Mouse (Mus musculus): ENCODE results near the gene Lingo2. TPM values are rescaled to one million over a fixed set of nuclear protein-coding genes. Genes with fewer than 3 reads are reported as not detected.

Gene Lingo2
- polyA plus RNA-seq, 1 experiment from 2014 or later: 0.45 TPM

DNA sequence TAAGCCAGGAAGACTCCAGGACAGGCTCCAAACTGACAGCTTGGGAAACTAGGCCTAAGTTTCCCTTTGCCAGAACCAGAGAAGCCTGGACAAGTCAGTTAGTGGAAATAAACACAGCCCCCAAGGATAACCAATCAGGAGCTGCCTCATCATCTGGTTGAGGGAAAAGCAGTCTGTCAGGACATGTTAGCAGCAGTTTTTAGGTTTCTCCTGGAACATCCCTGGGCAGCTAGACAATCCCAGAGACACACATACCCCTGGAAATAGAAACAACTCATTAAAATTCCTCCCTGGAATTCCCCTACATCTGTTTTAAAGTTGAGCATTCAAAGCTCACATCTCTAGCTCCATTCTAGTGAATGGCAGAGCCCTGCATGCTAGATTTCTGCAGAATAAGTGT, 76.8 kb downstream of the Lingo2 start:
- Histone ChIP-seq H3K4me3 (ENCODE audit: low read length) (no peak overlapping the region), H3K27me3 (ENCODE audit: control insufficient read depth, insufficient read depth, low read length) (no peaks in the 10 kb centered on the region), H3K27ac (ENCODE audit: low read length) (no peak overlapping the region), H3K4me1 (ENCODE audit: control insufficient read depth, insufficient read depth, low read length) (no peaks in the 10 kb centered on the region), H3K9me3 (replicated peaks; ENCODE audit: control insufficient read depth, low read length) (no peaks in the 10 kb centered on the region), H3K9ac (ENCODE audit: low read length) (no peak overlapping the region), H3K36me3 (ENCODE audit: control insufficient read depth, insufficient read depth) (no peaks in the 10 kb centered on the region), H3K4me2 (ENCODE audit: low read depth, low read length) (no peak overlapping the region)
- no peak for ATAC-seq (replicated peaks; ENCODE audit: extremely low read depth, insufficient read depth, low FRiP score)

DNA sequence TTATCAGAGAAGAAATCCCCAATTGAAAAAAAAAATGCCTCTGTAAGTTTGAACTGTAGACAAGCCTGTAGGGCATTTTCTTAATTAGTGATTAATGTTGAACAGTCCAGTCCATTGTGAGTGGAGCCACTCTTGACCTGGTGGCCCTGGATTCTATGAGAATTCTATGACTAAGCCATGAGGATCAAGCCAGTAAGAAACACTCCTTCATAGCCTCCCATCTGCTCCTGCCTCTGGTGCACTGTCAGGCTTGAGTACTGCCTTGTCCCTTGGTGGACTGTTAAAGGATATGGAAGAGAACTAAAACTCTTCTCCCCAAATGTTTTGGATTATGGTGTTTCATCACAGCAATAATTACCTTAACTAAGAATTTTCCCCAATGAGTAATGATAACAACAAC, 126.6 kb downstream of the Lingo2 start:
- H3K9me3 ChIP-seq (replicated peaks; ENCODE audit: control insufficient read depth, low read length): no peaks in the 10 kb centered on the region
- H3K36me3 ChIP-seq (ENCODE audit: control insufficient read depth, insufficient read depth): no peaks in the 10 kb centered on the region
- no peak overlapping the region for H3K4me3 ChIP-seq (ENCODE audit: low read length)
- no peak overlapping the region for H3K27ac ChIP-seq (ENCODE audit: low read length)
- no peaks in the 10 kb centered on the region for H3K4me1 ChIP-seq (ENCODE audit: control insufficient read depth, insufficient read depth, low read length)
- no peak overlapping the region for H3K4me2 ChIP-seq (ENCODE audit: low read depth, low read length)
- H3K9ac ChIP-seq (ENCODE audit: low read length): no peak overlapping the region
- H3K27me3 ChIP-seq (ENCODE audit: control insufficient read depth, insufficient read depth, low read length): no peaks in the 10 kb centered on the region
- ATAC-seq (replicated peaks; ENCODE audit: extremely low read depth, insufficient read depth, low FRiP score): no peak

DNA sequence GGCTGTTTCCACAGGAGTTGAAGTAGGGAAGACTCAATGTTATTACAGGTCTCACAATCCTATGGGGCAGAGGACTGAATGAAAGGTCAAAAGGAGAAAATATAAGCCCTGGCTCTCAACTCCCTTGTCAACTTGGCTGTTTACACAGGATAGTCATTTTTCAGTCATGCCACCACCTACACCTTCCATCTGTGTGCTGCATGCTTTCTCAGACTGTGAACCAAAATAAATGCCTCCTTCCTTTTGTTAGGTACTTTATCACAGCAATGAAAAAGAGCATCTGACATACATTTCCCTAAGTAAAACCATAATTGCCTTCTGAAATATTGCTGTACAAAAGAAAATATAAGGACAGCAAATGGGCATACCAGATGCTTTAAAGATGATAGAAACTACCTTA, 129.6 kb downstream of the Lingo2 start:
- H3K27me3 ChIP-seq (ENCODE audit: control insufficient read depth, insufficient read depth, low read length): no peaks in the 10 kb centered on the region
- H3K4me2 ChIP-seq (ENCODE audit: low read depth, low read length): no peak overlapping the region
- no peaks in the 10 kb centered on the region for H3K9me3 ChIP-seq (replicated peaks; ENCODE audit: control insufficient read depth, low read length)
- H3K4me3 ChIP-seq (ENCODE audit: low read length): no peak overlapping the region
- H3K36me3 ChIP-seq (ENCODE audit: control insufficient read depth, insufficient read depth): no peaks in the 10 kb centered on the region
- H3K9ac ChIP-seq (ENCODE audit: low read length): no peak overlapping the region
- H3K4me1 ChIP-seq (ENCODE audit: control insufficient read depth, insufficient read depth, low read length): no peaks in the 10 kb centered on the region
- no peak overlapping the region for H3K27ac ChIP-seq (ENCODE audit: low read length)
- ATAC-seq (replicated peaks; ENCODE audit: extremely low read depth, insufficient read depth, low FRiP score): no peak

DNA sequence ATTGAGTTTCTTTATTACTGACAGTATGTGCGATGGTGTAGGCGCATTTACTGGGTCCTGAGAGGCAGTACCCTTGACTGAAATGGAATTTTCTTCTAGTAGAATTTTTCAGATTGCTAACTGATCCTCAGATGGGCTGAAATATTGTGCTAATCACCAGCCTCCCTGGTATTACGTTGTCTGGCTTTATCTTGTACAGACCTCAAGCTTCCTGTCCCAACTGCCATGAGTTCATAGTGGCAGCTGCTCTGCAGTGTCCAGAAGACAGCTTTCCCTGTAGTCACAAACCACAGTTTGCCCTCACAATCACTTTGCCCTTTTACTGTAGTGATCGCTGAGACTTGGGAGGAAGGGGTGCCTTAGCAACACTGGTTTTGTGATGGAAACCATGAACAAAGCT, 176.5 kb downstream of the Lingo2 start:
- Histone ChIP-seq H3K4me2 (ENCODE audit: low read depth, low read length) (no peak overlapping the region), H3K9ac (ENCODE audit: low read length) (no peak overlapping the region), H3K9me3 (replicated peaks; ENCODE audit: control insufficient read depth, low read length) (no peaks in the 10 kb centered on the region), H3K36me3 (ENCODE audit: control insufficient read depth, insufficient read depth) (no peaks in the 10 kb centered on the region), H3K27me3 (ENCODE audit: control insufficient read depth, insufficient read depth, low read length) (no peaks in the 10 kb centered on the region), H3K27ac (ENCODE audit: low read length) (no peak overlapping the region), H3K4me1 (ENCODE audit: control insufficient read depth, insufficient read depth, low read length) (no peaks in the 10 kb centered on the region), H3K4me3 (ENCODE audit: low read length) (no peak overlapping the region)
- 78% methylated on average over 4 of the region's 4 CpGs for WGBS
- ATAC-seq (replicated peaks; ENCODE audit: extremely low read depth, insufficient read depth, low FRiP score): no peak

DNA sequence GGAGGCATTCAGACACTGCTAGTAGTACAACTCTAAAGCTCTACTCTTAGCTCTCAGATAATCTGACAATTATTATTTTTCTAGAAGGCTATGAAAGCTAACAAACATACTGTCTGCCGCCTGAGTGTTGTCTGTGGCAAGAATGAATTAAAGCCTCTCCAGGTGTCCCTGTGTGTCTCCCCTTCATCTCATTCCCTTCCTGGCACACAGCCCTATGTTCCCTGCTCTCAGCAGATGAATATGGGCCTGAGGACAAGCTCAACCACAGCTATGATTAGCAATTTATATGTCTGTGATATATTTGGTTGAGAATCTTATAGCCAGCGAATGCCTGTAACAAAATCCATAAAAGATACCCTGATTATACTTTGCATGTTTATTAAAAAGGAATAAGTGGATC, 220.9 kb downstream of the Lingo2 start:
- Histone ChIP-seq H3K4me2 (ENCODE audit: low read depth, low read length) (no peak overlapping the region), H3K4me1 (ENCODE audit: control insufficient read depth, insufficient read depth, low read length) (no peaks in the 10 kb centered on the region), H3K9ac (ENCODE audit: low read length) (no peak overlapping the region), H3K27me3 (ENCODE audit: control insufficient read depth, insufficient read depth, low read length) (no peaks in the 10 kb centered on the region), H3K27ac (ENCODE audit: low read length) (no peak overlapping the region), H3K36me3 (ENCODE audit: control insufficient read depth, insufficient read depth) (no peaks in the 10 kb centered on the region), H3K4me3 (ENCODE audit: low read length) (no peak overlapping the region), H3K9me3 (replicated peaks; ENCODE audit: control insufficient read depth, low read length) (no peaks in the 10 kb centered on the region)
- ATAC-seq (replicated peaks; ENCODE audit: extremely low read depth, insufficient read depth, low FRiP score): no peak
- WGBS: 63% methylated on average over 2 of the region's 2 CpGs

DNA sequence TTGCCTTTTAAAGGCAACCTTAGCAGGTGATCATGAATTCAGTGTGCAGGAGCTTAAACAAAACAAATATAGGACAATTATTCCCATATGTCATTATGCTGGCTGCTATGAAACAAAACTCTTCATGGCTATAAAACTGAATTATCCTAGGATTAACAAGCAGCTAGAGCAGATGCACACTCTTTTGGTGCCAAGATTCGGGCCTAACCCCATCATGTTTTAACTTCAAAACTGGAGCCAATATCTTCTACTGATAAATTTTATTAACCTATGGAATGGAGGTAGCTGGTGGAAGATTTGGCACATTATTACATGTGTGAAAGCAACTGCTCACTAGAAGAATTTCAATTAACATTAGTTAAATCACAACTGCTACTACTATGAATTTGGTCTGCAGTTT, 235.1 kb downstream of the Lingo2 start:
- WGBS: 69% methylated on average over 1 of the region's 1 CpGs
- no peak overlapping the region for H3K4me2 ChIP-seq (ENCODE audit: low read depth, low read length)
- no peak overlapping the region for H3K4me3 ChIP-seq (ENCODE audit: low read length)
- no peak overlapping the region for H3K27ac ChIP-seq (ENCODE audit: low read length)
- H3K36me3 ChIP-seq (ENCODE audit: control insufficient read depth, insufficient read depth): no peaks in the 10 kb centered on the region
- no peaks in the 10 kb centered on the region for H3K27me3 ChIP-seq (ENCODE audit: control insufficient read depth, insufficient read depth, low read length)
- H3K9ac ChIP-seq (ENCODE audit: low read length): no peak overlapping the region
- no peak for ATAC-seq (replicated peaks; ENCODE audit: extremely low read depth, insufficient read depth, low FRiP score)
- no peaks in the 10 kb centered on the region for H3K4me1 ChIP-seq (ENCODE audit: control insufficient read depth, insufficient read depth, low read length)
- H3K9me3 ChIP-seq (replicated peaks; ENCODE audit: control insufficient read depth, low read length): no peaks in the 10 kb centered on the region

DNA sequence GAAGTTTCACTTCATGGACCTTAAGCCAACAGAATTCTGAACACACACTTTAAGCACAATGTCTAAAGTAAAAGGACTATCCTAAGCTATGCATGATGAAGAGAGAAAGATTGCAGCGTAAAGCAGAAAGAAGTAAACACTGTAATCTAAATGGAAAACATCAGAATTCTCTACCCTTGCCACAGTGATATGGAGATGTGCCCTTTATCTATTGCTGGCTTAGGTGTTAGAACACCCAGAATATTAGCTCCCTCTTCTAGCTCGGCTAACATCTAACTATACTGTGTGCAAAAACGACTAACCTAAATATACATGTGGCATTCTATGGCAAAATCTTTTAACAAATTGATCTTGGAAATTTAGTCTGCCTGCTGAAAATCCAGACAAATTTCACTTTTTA, 252.7 kb downstream of the Lingo2 start:
- ATAC-seq (replicated peaks; ENCODE audit: extremely low read depth, insufficient read depth, low FRiP score): no peak
- Histone ChIP-seq H3K4me3 (ENCODE audit: low read length) (no peak overlapping the region), H3K9me3 (replicated peaks; ENCODE audit: control insufficient read depth, low read length) (no peaks in the 10 kb centered on the region), H3K4me1 (ENCODE audit: control insufficient read depth, insufficient read depth, low read length) (no peaks in the 10 kb centered on the region), H3K36me3 (ENCODE audit: control insufficient read depth, insufficient read depth) (no peaks in the 10 kb centered on the region), H3K4me2 (ENCODE audit: low read depth, low read length) (no peak overlapping the region), H3K9ac (ENCODE audit: low read length) (no peak overlapping the region), H3K27ac (ENCODE audit: low read length) (no peak overlapping the region), H3K27me3 (ENCODE audit: control insufficient read depth, insufficient read depth, low read length) (no peaks in the 10 kb centered on the region)
- 70% methylated on average over 3 of the region's 3 CpGs for WGBS

DNA sequence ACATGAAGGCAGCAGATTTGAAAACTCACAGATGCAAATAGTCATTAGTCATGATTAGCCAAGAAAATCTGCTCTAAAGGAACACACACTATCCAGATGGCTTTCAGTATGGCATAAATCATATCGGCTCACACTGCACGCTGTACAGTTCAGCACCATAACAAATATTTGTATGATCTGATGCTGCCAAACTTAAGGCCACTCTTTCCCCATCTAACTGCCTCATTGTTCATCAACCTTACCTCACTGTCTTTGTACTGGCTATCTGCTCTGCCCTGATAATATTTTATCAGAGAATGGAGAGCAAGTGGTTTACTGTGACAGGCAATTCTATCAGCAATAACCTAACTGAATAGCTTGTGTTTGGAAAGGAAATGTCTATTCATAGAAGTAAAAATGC, 254.7 kb downstream of the Lingo2 start:
- H3K4me1 ChIP-seq (ENCODE audit: control insufficient read depth, insufficient read depth, low read length): no peaks in the 10 kb centered on the region
- H3K27ac ChIP-seq (ENCODE audit: low read length): no peak overlapping the region
- no peak overlapping the region for H3K4me3 ChIP-seq (ENCODE audit: low read length)
- 80% methylated on average over 2 of the region's 2 CpGs for WGBS
- no peaks in the 10 kb centered on the region for H3K36me3 ChIP-seq (ENCODE audit: control insufficient read depth, insufficient read depth)
- H3K27me3 ChIP-seq (ENCODE audit: control insufficient read depth, insufficient read depth, low read length): no peaks in the 10 kb centered on the region
- no peak overlapping the region for H3K4me2 ChIP-seq (ENCODE audit: low read depth, low read length)
- H3K9ac ChIP-seq (ENCODE audit: low read length): no peak overlapping the region
- ATAC-seq (replicated peaks; ENCODE audit: extremely low read depth, insufficient read depth, low FRiP score): no peak
- no peaks in the 10 kb centered on the region for H3K9me3 ChIP-seq (replicated peaks; ENCODE audit: control insufficient read depth, low read length)

DNA sequence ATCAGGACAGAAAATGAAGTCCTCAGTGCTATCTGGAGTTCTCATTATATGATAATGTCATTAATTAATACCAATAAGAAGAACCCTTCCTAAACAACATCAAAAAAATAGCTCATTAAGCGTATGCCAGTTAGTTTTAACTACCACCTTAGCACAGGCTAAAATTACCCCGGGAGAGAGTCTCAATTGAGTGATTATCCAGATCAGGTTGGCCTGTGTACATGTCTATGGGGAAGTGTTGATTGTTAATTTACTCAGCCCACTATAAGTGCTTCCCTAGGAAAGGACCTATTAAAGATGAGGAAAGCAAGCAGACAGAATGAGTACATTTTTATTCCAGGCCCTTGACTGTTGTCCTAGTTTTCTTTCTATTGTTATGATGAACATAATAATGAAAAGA, 291.6 kb downstream of the Lingo2 start:
- Histone ChIP-seq H3K9ac (ENCODE audit: low read length) (no peak overlapping the region), H3K27ac (ENCODE audit: low read length) (no peak overlapping the region), H3K27me3 (ENCODE audit: control insufficient read depth, insufficient read depth, low read length) (no peaks in the 10 kb centered on the region), H3K4me2 (ENCODE audit: low read depth, low read length) (no peak overlapping the region), H3K9me3 (replicated peaks; ENCODE audit: control insufficient read depth, low read length) (no peaks in the 10 kb centered on the region), H3K4me1 (ENCODE audit: control insufficient read depth, insufficient read depth, low read length) (no peaks in the 10 kb centered on the region), H3K4me3 (ENCODE audit: low read length) (no peak overlapping the region), H3K36me3 (ENCODE audit: control insufficient read depth, insufficient read depth) (no peaks in the 10 kb centered on the region)
- ATAC-seq (replicated peaks; ENCODE audit: extremely low read depth, insufficient read depth, low FRiP score): no peak
- 69% methylated on average over 2 of the region's 2 CpGs for WGBS

DNA sequence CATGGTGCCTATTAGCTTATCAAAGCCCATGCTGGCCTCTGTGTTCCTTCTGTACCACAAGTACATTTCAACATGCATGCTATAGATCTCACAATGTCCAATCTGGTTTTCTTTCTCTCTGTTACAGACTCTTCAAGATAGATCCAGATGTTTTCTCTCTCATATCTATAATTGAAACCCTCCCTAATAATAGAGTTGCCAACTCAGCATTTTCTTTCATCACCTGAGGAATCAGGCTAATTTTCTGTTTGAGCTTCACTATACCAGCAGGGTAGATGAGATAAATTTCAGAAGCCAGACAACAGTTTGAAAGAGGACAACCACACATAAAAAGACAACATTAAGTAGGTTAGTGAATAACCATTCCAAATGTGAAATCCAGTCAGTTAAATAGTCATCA, 303.8 kb downstream of the Lingo2 start:
- Histone ChIP-seq H3K9me3 (replicated peaks; ENCODE audit: control insufficient read depth, low read length) (no peaks in the 10 kb centered on the region), H3K4me3 (ENCODE audit: low read length) (no peak overlapping the region), H3K36me3 (ENCODE audit: control insufficient read depth, insufficient read depth) (no peaks in the 10 kb centered on the region), H3K4me2 (ENCODE audit: low read depth, low read length) (no peak overlapping the region), H3K9ac (ENCODE audit: low read length) (no peak overlapping the region), H3K4me1 (ENCODE audit: control insufficient read depth, insufficient read depth, low read length) (no peaks in the 10 kb centered on the region), H3K27me3 (ENCODE audit: control insufficient read depth, insufficient read depth, low read length) (no peaks in the 10 kb centered on the region), H3K27ac (ENCODE audit: low read length) (no peak overlapping the region)
- no peak for ATAC-seq (replicated peaks; ENCODE audit: extremely low read depth, insufficient read depth, low FRiP score)
